Mouse (Mus musculus) heart, postnatal 25 days (tissue): ENCODE measurements around the gene Rho. TPM values are rescaled to one million over a fixed set of nuclear protein-coding genes. Genes with fewer than 3 reads are reported as not detected.

ENCODE experiments used
- DNase-seq: peaks from one replicate; pipeline ENCODE4 v3.0.0; 2022; ENCODE audit warnings: low spot score
- intact Hi-C: fragments of 180-260 bp; cut with DNase I; formaldehyde crosslinking; loops from one replicate; pipeline ENCODE4 v1.15.1; 2025
- total RNA-seq, 2 experiments: library from RNA; stranded (reverse); gene quantifications; 2 replicates each; pipeline ENCODE4 v1.2.3; 2021

The Rho gene
- total RNA-seq: under 1 TPM; 0.18 to 0.34 TPM

DNA sequence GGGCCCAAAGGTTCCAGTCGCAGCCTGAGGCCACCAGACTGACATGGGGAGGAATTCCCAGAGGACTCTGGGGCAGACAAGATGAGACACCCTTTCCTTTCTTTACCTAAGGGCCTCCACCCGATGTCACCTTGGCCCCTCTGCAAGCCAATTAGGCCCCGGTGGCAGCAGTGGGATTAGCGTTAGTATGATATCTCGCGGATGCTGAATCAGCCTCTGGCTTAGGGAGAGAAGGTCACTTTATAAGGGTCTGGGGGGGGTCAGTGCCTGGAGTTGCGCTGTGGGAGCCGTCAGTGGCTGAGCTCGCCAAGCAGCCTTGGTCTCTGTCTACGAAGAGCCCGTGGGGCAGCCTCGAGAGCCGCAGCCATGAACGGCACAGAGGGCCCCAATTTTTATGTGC lies at the start of gene Rho:
Gene Rho (plus strand): TSS at position 110 of the 400 bp plus-strand sequence.
- no peak for DNase-seq
- intact Hi-C loops: no loop called here

DNA sequence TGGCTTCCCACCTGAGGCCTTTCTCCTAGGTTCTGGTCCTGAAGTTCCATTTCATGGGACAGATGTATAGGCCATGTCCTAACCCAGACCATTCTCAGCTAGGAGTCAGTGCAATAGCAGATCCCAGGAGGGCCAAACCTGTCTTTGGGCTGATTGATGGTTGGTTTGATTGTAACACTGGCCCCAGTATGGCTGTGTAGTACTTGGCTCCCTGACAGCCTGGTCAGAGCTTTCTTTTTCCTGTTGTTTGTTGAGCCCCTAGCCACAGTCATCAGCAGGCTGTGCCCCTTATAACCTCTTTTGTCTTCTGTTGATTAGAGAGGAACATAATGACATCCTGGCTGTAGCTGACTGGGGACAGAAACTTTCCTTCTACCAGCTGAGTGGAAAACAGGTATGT lies 47.5 kb upstream of the Rho start:
- intact Hi-C loops: no loop called here
- DNase-seq: no peak

DNA sequence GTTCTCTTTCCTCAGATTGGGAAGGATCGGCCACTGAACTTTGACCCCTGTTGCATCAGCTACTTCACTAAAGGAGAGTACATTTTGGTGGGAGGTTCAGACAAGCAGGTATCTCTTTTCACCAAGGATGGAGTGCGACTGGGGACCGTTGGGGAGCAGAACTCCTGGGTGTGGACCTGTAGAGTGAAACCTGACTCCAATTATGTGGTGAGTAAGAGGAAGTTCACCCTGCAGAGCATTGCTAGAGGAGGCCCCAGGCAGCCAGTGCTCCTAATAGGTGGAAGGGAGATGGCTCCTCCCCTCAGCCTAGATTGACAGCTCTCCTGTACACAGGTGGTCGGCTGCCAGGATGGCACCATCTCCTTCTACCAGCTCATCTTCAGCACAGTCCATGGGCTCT lies 44.7 kb upstream of the Rho start:
- DNase-seq: no peak
- intact Hi-C loops: no loop called here

DNA sequence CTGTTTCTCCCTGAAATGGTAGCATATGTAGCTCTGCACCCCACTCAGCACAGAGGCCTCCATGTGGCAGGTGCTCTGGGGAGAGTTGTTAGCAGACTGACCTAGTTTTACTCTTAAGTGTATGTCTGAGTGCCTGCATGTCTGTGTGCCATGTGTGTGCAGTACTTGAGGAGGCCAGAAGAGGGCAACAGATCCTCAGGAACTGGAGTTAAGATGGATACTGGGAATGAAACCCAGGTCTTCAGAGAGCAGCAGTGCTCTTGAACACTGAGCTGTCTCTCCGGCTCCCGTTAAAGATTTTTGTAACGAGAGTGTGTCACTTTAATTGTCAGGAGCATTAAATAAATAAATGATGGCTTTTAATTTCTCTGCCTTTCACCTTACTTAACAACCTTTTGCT lies 43.3 kb upstream of the Rho start:
- intact Hi-C loops: no loop called here
- DNase-seq: no peak

GRCm38 (mm10) chr6:115890601-115891000 lies 40.9 kb upstream of the Rho start:
- DNase-seq: no peak
- intact Hi-C loops: no loop called here

DNA sequence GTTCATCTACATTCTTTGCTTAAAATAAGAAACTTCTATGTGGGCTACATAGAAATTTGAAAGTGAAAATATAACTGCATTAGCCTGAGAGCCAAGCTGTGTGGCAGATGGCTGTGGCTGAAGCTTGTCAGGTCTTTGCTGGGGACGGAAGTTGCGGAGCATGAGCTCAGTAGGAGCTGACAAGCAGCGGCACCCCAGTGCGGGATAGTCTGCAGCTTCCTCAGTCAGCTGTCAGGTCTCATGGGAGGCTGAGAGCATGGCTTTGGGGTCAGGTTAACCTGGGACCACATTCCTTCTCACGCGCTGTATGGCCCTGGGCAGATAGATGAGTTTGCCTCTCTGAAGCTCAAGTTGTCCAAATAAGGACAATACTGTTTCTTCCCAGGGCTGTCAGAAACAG lies 40.5 kb upstream of the Rho start:
- intact Hi-C loops: no loop called here

GRCm38 (mm10) chr6:115891497-115892061 lies 40.0 kb upstream of the Rho start:
- intact Hi-C loops: no loop called here
- DNase-seq: no peak

More for the DNA sequence above, 40.5 kb upstream of the Rho start:
- no peak for DNase-seq

DNA sequence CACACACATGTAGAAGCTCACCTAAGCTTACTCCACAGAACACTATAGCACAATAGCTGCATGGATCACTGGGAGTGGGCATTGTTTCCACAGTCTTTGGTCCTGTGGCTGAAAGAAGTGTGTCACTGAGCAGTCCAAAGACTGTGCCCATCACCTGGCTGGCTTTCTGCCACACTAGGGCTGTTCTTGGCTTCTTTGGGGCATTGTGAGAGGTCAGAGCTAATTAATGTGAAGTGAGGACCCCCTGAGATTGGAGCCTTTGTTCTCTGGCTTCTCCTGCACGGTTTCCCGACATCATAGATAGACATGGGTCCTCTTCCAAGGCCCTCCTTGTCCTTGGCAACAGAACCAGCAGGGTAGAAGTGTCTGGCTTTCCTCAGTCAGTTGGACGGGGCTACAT lies 39.2 kb upstream of the Rho start:
- intact Hi-C loops: no loop called here
- no peak for DNase-seq

DNA sequence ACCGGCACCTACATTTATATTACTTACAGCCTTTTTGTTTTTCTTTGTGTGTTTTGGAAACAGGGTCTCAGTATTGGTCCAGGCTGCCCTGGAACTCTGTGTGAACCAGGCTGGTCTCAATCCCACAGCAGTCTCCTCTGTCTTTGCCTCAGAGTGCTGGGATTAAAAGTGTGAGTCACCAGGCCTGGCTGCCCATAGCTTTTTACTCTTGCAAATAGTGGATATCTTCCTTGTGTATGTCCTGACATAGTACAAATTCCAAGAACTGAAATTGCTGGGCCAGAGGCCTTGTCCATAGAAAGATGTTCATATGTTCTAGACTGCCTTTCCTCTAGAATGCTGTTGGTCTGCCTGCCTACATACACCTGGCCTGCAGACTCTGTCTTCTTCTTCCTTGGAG lies 35.2 kb upstream of the Rho start:
- intact Hi-C loops: loop anchor here (5.0 kb wide), 1 partner anchor 44 kb away; the partner anchor contains the start of genes Ift122 and Mbd4
- no peak for DNase-seq

DNA sequence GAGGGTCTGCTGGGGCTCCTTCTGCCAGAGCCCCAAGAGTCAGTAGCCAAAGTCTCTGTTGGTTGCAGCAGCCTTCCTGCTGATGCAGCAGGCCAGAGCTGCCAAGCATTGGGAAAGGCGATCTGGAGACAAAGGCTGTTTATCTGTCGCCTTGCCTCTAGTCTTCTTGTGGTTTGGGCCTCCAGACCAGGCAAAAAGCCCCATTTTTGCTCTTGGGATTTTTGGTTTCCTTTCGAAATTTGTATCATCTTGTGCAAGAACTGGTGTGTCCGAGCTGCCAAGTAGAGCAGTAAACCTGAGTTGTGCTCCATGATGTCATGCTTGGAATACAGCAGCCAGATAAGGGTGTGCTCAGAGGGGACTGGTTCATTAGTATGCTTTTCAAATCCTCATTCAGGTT lies 34.4 kb upstream of the Rho start:
- intact Hi-C loops: loop anchor here (5.0 kb wide), 1 partner anchor 45 kb away; the partner anchor contains the start of genes Ift122 and Mbd4
- peak; percentile 66 for DNase-seq

- intact Hi-C loops: loop anchor here (5.0 kb wide), 1 partner anchor 46 kb away; the partner anchor contains the start of genes Ift122 and Mbd4
These were observed 33.5 kb upstream of the Rho start for GRCm38 (mm10) chr6:115897926-115898520.

GRCm38 (mm10) chr6:115901062-115901461 lies 30.5 kb upstream of the Rho start:
- intact Hi-C loops: loop anchor here (1.0 to 5.0 kb wide), 3 partner anchors 91 to 226 kb away; no protein-coding TSS in a partner anchor
- peak; percentile 62 for DNase-seq

More at GRCm38 (mm10) chr6:115897926-115898520, 33.5 kb upstream of the Rho start:
- no peak for DNase-seq

DNA sequence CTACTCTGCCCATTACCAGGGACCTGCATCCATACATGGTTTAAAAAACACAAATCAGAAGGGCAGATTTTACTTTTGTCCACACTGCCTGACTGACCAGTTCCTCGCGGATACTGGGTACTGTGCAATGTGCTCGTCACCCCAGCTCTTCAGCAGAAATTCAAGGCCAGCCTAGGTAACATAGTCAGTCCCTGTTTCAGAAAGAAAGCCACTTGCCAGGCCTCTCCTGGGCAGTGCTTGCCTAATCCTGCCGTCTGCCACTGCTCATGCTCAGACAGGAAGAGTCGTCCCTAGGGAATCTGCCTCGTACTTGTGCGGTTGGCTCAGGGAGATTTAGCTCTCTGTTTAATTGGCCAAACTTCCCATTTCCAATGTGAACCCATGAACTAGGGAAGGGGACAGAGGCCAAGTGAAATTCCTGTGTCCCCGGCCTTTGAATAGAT lies 30.0 kb upstream of the Rho start:
- peak; percentile 60 for DNase-seq
- intact Hi-C loops: loop anchor here (1.0 to 5.0 kb wide), 3 partner anchors 91 to 226 kb away; no protein-coding TSS in a partner anchor

DNA sequence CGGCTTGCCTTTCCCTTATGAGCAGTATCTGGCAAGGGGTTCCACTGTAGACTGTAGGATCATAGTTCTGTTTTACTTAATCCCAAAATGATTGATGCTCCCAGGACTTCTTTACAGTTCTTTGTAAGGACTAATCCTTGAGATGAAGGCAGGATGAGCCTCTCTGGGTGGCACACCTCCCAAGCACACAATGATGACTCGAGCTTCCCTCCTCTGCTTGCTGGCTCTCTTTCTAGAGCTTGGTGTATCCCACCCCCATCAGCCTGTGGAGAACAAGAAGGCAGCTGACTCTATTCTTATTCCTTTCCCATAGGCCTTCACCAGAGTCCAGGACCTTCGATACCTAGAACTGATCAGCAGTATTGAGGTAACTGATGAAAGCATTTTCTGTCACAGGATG lies 29.0 kb upstream of the Rho start:
- DNase-seq: no peak

DNA sequence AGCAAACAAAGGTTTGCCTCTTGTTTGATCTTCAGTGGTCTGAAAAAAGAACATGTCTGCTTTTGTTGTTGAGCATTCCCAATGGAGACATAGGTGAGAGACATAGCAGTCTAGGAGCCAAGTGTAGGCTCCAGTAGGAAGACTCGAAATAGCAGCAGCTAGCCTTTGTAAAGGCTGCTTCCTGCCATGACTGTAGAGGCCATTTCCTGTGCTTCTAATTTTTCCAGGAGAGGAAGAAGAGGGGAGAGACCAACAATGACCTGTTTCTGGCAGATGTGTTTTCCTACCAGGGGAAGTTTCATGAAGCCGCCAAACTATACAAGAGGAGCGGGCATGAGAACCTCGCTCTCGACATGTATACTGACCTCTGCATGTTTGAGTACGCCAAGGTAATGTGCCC lies 26.0 kb upstream of the Rho start:
- intact Hi-C loops: loop anchor here (2.0 kb wide), 1 partner anchor 57 kb away; no protein-coding TSS in a partner anchor
- no peak for DNase-seq

More for the DNA sequence above, 29.0 kb upstream of the Rho start:
- intact Hi-C loops: loop anchor here (5.0 kb wide), 2 partner anchors 90 to 225 kb away; no protein-coding TSS in a partner anchor

DNA sequence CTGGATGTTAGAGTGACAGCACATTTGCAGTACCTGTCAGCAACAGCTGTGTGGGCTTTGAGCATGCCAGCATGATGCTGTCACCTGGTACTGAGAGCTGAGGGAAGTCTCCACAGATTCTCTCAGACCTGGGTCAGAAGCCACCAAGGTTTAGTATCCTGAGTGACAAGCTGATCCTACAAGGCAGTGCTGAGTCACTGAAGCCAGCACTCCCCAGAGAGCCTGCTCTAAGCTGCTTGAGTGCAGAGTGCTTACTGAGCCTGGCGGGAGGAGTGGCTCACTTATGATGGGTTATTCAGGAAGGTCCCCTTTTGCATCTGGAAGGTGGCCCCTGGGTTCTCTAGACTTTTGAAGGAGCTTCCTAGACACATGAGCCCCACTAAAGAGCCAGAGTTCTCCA lies 25.1 kb upstream of the Rho start:
- intact Hi-C loops: no loop called here
- DNase-seq: no peak

- no peak for DNase-seq
- intact Hi-C loops: no loop called here
These were observed 24.7 kb upstream of the Rho start for GRCm38 (mm10) chr6:115906871-115907270.

DNA sequence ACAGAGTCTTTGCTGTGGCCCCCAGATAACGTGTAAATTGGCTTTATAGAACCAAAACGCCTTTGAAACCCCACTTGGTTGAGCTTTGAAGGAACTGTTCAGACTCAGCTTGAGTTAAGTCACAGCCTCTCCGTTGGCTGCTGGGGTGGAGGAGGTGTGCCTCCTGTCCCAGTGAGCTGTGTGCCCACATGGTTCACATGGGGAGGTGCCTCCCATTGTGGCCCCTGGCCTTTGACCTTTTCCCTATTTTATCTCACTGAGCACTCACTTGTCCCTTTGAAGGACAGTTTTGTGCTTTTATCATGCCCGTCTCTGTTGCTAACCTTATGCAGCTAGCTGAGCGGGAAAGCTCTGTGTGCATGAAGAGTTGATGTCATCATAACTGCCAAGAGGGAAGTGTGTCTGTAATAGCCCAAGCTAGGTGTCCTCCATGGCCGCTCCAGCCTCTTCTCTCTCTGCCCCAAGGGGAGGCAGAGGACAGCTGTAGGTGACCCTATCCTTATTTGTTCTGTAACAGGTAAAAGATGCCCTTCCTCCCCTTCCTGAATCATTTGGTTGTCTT lies 23.0 kb upstream of the Rho start:
- no peak for DNase-seq
- intact Hi-C loops: no loop called here

DNA sequence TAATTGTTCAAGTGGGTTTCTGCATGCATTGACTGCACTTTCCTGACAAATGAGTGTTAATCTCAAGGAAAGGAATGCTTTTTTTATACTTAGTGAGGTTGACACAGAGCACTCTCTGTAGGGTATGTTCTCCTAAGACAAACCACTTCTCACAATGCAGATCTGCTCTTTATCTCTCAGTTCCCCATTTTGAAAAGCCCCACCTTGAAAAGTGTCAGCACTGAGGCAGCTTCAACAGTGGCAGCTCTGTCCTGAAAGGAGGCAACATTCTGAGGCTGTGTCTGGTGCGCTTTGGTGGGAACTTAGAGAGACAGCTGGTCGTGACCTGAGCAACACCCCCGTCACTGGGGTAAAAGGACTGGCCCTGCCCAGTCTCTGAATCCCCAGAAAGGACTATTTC lies 22.5 kb upstream of the Rho start:
- intact Hi-C loops: no loop called here
- no peak for DNase-seq

GRCm38 (mm10) chr6:115909940-115910339 lies 21.6 kb upstream of the Rho start:
- intact Hi-C loops: loop anchor here (2.0 kb wide), 1 partner anchor 49 kb away; no protein-coding TSS in a partner anchor
- DNase-seq: peak; percentile 81

- intact Hi-C loops: loop anchor here (1.0 to 2.0 kb wide), 2 partner anchors 47 to 85 kb away; no protein-coding TSS in a partner anchor
- no peak for DNase-seq
These were observed 19.8 kb upstream of the Rho start for GRCm38 (mm10) chr6:115911763-115912162.
